Mouse (Mus musculus) heart, postnatal 0 days (tissue): ENCODE results near the gene Nxnl1. TPM values are rescaled to one million over a fixed set of nuclear protein-coding genes. Genes with fewer than 3 reads are reported as not detected.
A peak's percentile ranks its signal among the peaks of the same experiment; 100 is the strongest.

ENCODE experiments used
- ATAC-seq: fragments of 200-750 bp; cut with Nextera tagmentation; 2 replicates; pipeline ENCODE4 v1.8.0; 2017; ENCODE audit warnings: low read depth, moderate number of reproducible peaks, moderate library complexity; ENCODE audit not compliant: insufficient read depth
- DNase-seq: peaks from one replicate; pipeline ENCODE4 v3.0.0-alpha.2; 2016; ENCODE audit warnings: low spot score
- H3K27ac ChIP-seq: fragments of 300-500 bp; sonication (generic); 2 replicates; pipeline ENCODE4 v1.5.1; 2014; ENCODE audit warnings: low read depth, mild to moderate bottlenecking
- H3K27me3 ChIP-seq: fragments of 300-500 bp; sonication (generic); 2 replicates; pipeline ENCODE4 v1.6.1; 2014; ENCODE audit warnings: low read length, mixed read lengths; ENCODE audit not compliant: control insufficient read depth, insufficient read depth
- H3K36me3 ChIP-seq: fragments of 300-500 bp; sonication (generic); replicated peaks from 2 replicates; pipeline ENCODE4 v1.6.1; 2014; ENCODE audit warnings: low read length, mixed read lengths; ENCODE audit not compliant: control insufficient read depth, insufficient read depth
- H3K4me1 ChIP-seq: fragments of 300-500 bp; sonication (generic); 2 replicates; pipeline ENCODE4 v1.6.1; 2014; ENCODE audit warnings: antibody characterized with exemption; ENCODE audit not compliant: control insufficient read depth, insufficient read depth
- H3K4me2 ChIP-seq: fragments of 300-500 bp; sonication (generic); 2 replicates; pipeline ENCODE4 v1.6.1; 2014; ENCODE audit warnings: low read depth, mild to moderate bottlenecking, low read length, moderate library complexity
- H3K4me3 ChIP-seq: fragments of 300-500 bp; sonication (generic); 2 replicates; pipeline ENCODE4 v1.5.1; 2014; ENCODE audit warnings: low read depth, low read length
- H3K9ac ChIP-seq: fragments of 300-500 bp; sonication (generic); replicated peaks from 2 replicates; pipeline ENCODE4 v1.6.1; 2014; ENCODE audit warnings: low read depth, low read length, mixed read lengths
- H3K9me3 ChIP-seq: fragments of 300-500 bp; sonication (generic); replicated peaks from 2 replicates; pipeline ENCODE4 v1.6.1; 2016; ENCODE audit warnings: low read length; ENCODE audit not compliant: control insufficient read depth
- CTCF ChIP-seq: IDR thresholded peaks from 2 replicates; pipeline ENCODE4 v1.5.1; 2016; ENCODE audit warnings: antibody characterized with exemption, control low read depth, low read depth
- EP300 ChIP-seq: IDR thresholded peaks from 2 replicates; pipeline ENCODE4 v1.6.1; 2016; ENCODE audit warnings: antibody characterized with exemption, low read depth
- WGBS: fragments of 180-500 bp; shearing (Covaris S2); extraction: QIAGEN DNeasy Blood & Tissue Kit; methylation state at CpG from one replicate; pipeline ENCODE4 v1.1.7; 2014; 5-methylcytosine and 5-hydroxymethylcytosine counted together
- polyA plus RNA-seq: library from polyadenylated mRNA; unstranded; fragments of >200 nt; fragmentation: Nextera tagmentation; extraction: Ambion mirVana; gene quantifications from 2 replicates; pipeline ENCODE4 v1.2.1, GENCODE M21; 2015
- total RNA-seq: library from RNA; depleted of rRNA; stranded (reverse); fragments of >200 nt; gene quantifications from 2 replicates; pipeline ENCODE4 v1.2.3, GENCODE M21; 2014; ENCODE audit warnings: low replicate concordance

Gene Nxnl1
- total and polyA plus RNA-seq, 2 experiments from 2014 or later: 0.12 TPM; not detected in 1

DNA sequence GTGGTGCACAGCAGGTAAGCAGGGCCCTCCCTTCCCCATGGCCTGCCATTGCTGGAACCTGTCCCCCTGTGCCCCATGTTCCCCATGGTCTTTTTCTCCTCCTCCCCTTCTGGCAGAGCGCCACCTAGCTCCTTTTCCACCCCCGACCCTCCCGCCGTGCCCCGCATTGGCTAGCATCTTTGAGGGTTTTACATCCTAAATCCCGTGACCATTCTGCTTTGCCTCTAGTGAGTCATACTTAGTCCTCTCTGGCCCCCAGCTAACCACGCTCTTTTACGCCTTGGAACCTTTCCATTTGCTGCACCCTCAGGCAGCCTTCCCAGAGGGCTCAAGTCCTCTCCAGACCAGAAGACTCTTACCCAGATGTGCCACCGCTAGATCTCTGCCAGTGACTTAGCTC lies 13.8 kb upstream of the Nxnl1 start:
- Histone ChIP-seq H3K27ac (no peak overlapping the region), H3K9ac (no peak overlapping the region), H3K4me1 (no peaks in the 10 kb centered on the region), H3K27me3 (no peaks in the 10 kb centered on the region), H3K4me3 (no peak overlapping the region), H3K4me2 (no peak overlapping the region), H3K9me3 (no peaks in the 10 kb centered on the region), H3K36me3 (peaks cover 29% of the 10 kb centered on the region)
- ATAC-seq (no peak), DNase-seq (no peak)
- no peak for TF ChIP-seq CTCF
- TF ChIP-seq EP300: no peak
- 60% methylated on average over 9 of the region's 9 CpGs for WGBS

DNA sequence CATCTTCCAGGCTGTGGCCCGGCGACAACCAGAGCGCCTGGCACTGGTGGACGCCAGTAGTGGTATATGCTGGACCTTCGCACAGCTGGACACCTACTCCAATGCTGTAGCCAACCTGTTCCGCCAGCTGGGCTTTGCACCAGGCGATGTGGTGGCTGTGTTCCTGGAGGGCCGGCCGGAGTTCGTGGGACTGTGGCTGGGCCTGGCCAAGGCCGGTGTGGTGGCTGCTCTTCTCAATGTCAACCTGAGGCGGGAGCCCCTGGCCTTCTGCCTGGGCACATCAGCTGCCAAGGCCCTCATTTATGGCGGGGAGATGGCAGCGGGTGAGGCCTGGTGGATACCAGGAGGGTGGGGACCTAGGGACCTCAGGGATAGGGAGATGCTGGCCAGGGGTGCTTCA lies 13.1 kb upstream of the Nxnl1 start:
- ATAC-seq (no peak), DNase-seq (no peak)
- Histone ChIP-seq H3K9me3 (no peaks in the 10 kb centered on the region), H3K4me3 (no peak overlapping the region), H3K4me2 (no peak overlapping the region), H3K27ac (no peak overlapping the region), H3K9ac (no peak overlapping the region), H3K27me3 (no peaks in the 10 kb centered on the region), H3K36me3 (peaks cover 22% of the 10 kb centered on the region), H3K4me1 (no peaks in the 10 kb centered on the region)
- 83% methylated on average over 14 of the region's 14 CpGs for WGBS
- no peak for TF ChIP-seq EP300

DNA sequence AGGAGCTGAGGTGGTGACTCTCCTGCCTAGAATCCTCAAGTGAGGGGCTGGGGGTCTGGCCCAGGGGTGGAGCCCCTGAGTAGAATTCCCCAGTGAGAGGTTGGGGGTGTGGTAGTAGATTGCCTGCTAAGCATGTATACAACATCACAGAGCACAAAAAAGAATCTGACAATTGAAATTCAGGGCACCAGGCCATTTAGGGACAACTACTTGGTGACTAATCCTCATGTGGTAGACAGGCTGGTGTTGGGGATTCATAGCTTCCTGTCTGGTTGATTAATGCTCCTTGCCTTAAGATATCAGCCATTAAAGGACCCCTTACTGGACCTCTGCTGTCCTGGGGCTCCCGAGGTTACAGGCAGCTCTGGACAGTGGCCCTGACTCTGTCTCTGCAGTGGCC lies 12.6 kb upstream of the Nxnl1 start:
- TF ChIP-seq EP300 (no peak), CTCF (no peak)
- no peak overlapping the region for H3K9ac ChIP-seq
- H3K27ac ChIP-seq: no peak overlapping the region
- peaks cover 17% of the 10 kb centered on the region for H3K36me3 ChIP-seq
- no peaks in the 10 kb centered on the region for H3K27me3 ChIP-seq
- H3K4me1 ChIP-seq: no peaks in the 10 kb centered on the region
- H3K4me2 ChIP-seq: no peak overlapping the region
- 55% methylated on average over 1 of the region's 1 CpGs for WGBS
- DNase-seq: no peak
- H3K4me3 ChIP-seq: no peak overlapping the region
- no peaks in the 10 kb centered on the region for H3K9me3 ChIP-seq
- no peak for ATAC-seq

DNA sequence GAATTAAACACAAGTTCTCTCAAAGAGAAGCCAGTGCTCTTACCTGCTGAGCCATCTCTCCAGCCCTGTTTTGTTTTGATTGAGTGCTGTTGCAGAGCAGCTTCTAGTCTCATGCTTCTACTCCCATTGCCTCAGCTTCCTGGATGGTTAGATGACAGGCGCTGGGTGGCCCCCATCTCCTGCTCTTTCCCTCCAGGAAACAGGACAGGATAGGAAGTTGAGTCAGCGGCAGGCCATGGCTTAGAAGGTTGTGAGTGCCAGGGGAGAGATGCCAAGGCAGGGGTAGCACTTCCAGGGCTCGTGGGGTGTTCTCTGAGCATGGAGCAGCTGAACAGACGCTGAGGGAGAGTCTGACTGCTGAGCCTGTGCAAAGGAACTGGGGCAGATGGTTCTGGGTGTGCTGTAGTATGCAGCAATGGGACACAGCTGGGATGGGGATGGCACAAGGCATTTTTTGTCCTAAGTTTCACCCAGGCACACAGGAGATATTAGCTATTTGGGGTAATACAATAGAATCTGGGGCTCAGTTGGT lies 11.5 kb upstream of the Nxnl1 start:
- 54% methylated on average over 4 of the region's 4 CpGs for WGBS
- no peak overlapping the region for H3K4me2 ChIP-seq
- no peak for TF ChIP-seq EP300
- TF ChIP-seq CTCF: no peak
- no peak for DNase-seq
- no peak overlapping the region for H3K9ac ChIP-seq
- H3K4me1 ChIP-seq: peaks cover 5% of the 10 kb centered on the region; the same call in 1 of the 2 replicates
- H3K27ac ChIP-seq: no peak overlapping the region
- no peaks in the 10 kb centered on the region for H3K9me3 ChIP-seq
- no peak overlapping the region for H3K4me3 ChIP-seq
- peaks cover 11% of the 10 kb centered on the region for H3K36me3 ChIP-seq
- no peak for ATAC-seq
- H3K27me3 ChIP-seq: no peaks in the 10 kb centered on the region

DNA sequence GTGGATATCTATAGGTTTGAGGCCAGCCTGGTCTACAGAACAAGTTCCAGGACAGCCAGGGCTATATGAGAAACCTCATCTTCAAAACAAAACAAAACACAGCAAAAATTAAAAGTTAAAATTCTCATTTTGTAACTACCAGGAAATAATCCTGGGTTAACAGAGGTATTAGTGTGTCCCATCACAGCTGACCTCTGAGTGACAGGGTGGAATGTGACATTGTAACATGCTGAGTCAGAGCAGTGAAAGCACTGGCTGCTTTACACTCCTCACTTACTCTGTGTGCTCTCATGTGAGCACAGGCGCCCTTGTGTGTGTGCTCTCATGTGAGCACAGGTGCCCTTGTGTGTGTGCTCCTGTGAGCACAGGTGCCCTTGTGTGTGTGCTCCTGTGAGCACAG lies 8.6 kb upstream of the Nxnl1 start:
- Histone ChIP-seq H3K4me3 (no peak overlapping the region), H3K9ac (no peak overlapping the region), H3K4me1 (peaks cover 10% of the 10 kb centered on the region; the same call in 1 of the 2 replicates), H3K27ac (0 out of 2 replicates have a peak overlapping the region, but pooled peaks have one; percentile 21), H3K4me2 (no peak overlapping the region), H3K9me3 (no peaks in the 10 kb centered on the region), H3K27me3 (no peaks in the 10 kb centered on the region), H3K36me3 (no peaks in the 10 kb centered on the region)
- ATAC-seq: no peak
- WGBS: 26% methylated on average over 1 of the region's 1 CpGs
- DNase-seq: no peak
- TF ChIP-seq EP300 (no peak), CTCF (no peak)

DNA sequence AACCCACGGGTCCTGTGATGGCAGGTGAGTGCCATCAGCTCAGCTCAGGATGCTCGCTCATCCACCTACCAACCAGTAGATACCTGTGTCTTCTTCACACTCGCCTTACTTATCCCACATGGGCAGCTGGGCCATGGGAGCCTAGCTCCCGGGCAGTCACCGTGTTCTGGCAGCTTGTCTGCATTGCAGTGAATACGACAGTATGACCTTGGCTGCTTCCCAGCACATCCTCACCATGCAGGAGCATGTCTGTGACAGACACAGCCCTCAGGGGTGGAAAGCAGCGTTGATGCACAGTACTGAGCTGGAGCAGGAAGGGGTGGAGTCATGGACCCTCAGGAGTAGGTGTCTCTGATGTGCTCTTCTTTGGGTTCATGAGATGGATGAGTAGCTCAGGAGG lies 8.0 kb upstream of the Nxnl1 start:
- WGBS: 55% methylated on average over 7 of the region's 7 CpGs
- Histone ChIP-seq H3K36me3 (no peaks in the 10 kb centered on the region), H3K4me1 (peaks cover 10% of the 10 kb centered on the region; the same call in 1 of the 2 replicates), H3K9me3 (no peaks in the 10 kb centered on the region), H3K4me3 (no peak overlapping the region), H3K27me3 (no peaks in the 10 kb centered on the region), H3K27ac (0 out of 2 replicates have a peak overlapping the region, but pooled peaks have one; percentile 21), H3K9ac (no peak overlapping the region), H3K4me2 (no peak overlapping the region)
- TF ChIP-seq CTCF: no peak
- no peak for TF ChIP-seq EP300
- ATAC-seq (no peak), DNase-seq (no peak)
